Mouse (Mus musculus): ENCODE measurements around the gene Smarce1.

DNA sequence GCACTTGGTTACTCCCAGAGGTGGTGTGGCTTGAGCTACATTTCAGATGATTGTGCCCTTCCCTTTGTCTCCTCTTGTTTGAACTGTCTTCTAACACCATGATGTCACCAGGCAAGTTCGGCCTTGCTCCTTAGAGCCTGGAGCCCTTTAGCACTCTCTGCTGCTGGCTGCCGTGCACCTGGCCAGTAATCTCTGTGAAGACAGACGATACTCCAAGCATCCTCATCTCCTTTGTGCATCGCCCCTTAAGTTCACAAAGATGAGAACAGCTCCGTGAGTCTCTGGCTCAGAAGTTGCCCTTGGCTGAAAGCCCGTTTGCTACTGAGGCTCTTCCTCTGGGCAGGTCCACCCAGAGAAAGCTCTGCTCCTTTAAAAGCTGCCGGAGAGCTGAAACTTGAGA lies 46.0 kb upstream of the Smarce1 start:
- TF ChIP-seq CTCF (IDR thresholded peaks at IDR 0.05; ENCODE audit: borderline replicate concordance, control insufficient read depth, extremely low read depth, insufficient read depth, low read length, poor library complexity) (no peak), POLR2A (IDR thresholded peaks at IDR 0.05; ENCODE audit: control insufficient read depth, extremely low read depth, insufficient read depth, low read length, poor library complexity) (no peak)

Measured in thymus, adult 2 months (tissue).